Mouse (Mus musculus) testis, adult 2 months (tissue): ENCODE measurements at regions not wholly inside any gene's neighbourhood (a gene's known extent, or its start where the extent isn't known, plus 50 kb on each side); places are given as distances from the start of the nearest gene placed in this dataset.

Experiments
- CTCF ChIP-seq: fragments of 200-500 bp; IDR thresholded peaks from 2 replicates; pipeline ENCODE4 v1.5.1; 2012; ENCODE audit warnings: low read depth, mild to moderate bottlenecking, inconsistent platforms, low read length, moderate library complexity; ENCODE audit not compliant: control insufficient read depth, insufficient read depth, insufficient replicate concordance
- POLR2A ChIP-seq: fragments of 200-500 bp; IDR thresholded peaks from 2 replicates; pipeline ENCODE4 v1.6.1; 2012; ENCODE audit warnings: low read depth, mild to moderate bottlenecking, inconsistent platforms, low read length, moderate library complexity; ENCODE audit not compliant: control insufficient read depth

DNA sequence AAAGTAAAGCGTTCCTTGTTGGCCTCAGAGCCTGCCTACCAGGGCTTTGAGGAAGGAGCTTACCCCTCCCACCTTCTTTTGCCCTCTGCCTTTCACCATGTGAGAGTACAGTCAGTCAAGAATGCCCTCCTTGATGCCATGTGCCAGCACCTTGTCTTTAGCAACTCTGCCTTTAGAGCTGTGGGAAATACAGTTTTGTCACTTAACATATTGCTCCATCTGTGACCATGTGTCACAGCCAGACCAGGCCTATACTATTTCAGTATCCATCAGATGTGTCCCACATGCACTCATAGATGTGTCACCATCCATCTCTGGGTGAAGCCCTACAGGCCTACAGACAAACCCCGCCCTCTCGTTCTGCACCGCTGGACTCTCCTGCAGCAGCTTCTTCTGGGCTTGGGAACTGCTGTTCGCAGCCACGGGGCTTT is 355.9 kb downstream of the Agtpbp1 start:
- TF ChIP-seq POLR2A (no peak), CTCF (no peak)
